Mouse (Mus musculus): Measurements from ENCODE around the gene Uqcr10.

DNA sequence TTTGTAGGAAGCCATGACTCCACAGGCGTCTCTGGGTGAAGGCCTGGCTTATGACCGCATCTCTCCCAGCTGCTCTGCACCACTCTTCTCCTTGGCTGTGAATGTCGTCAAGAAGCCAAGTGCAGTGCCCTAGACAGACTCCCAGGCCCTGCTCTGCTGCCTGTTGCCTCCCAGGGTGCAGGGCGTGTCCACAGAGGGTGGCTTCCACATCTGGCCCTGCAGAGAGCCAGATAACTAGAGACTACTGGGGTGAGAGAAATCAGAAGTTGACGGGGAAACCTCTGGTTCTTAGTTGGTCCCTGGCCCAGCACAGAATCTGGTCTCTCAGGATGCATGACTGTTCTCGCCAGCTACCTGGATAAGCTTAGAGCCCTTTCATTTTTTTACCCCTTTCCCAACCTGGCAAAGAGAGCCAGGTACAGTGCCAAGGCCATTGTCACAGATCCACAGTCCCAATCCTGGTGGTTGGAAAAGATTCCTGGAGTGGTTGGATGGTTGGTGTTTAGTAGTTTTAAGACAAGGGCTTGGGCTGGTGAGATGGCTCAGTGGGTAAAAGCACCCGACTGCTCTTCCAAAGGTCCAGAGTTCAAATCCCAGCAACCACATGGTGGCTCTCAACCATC lies 26.8 kb downstream of the Uqcr10 start:
- 0 out of 2 replicates have a peak, but pooled peaks have one; percentile 7 for TF ChIP-seq CTCF (IDR thresholded peaks at IDR 0.05; ENCODE audit: low read depth)
- TF ChIP-seq EP300 (IDR thresholded peaks at IDR 0.05; ENCODE audit: low read depth), result peak; percentile 82
